9 mouse cellular contexts compared by ENCODE assay signal in genomic region chr8:83693609-83694236, GRCm38 (mm10). TPM values are rescaled to one million over a fixed set of nuclear protein-coding genes. Genes with fewer than 3 reads are reported as not detected.
DNase-seq lines count a peak whose midpoint lies in the region; TF ChIP-seq lines count a peak whose summit lies in the region.
"Had no signal": no experiment of that assay in that cellular context is flagged by ENCODE, and none has a peak within 500 bp of the region (broad histone marks: within the 10 kb centered on the region; RNA-seq: fewer than 3 reads in every experiment).

No protein-coding gene starts in this region.

- no peaks in the 10 kb centered on the region for H3K27me3 ChIP-seq in thymus, adult 2 months (ENCODE audit: control insufficient read depth, insufficient read depth, low read length)
- H3K27me3 ChIP-seq: hindbrain, embryonic 12.5 days had no signal

- DNase-seq in heart, adult 11 months = peak; percentile 96
- no peak for DNase-seq in heart, postnatal 25 days (ENCODE audit: low spot score)
- DNase-seq in thymus, adult 2 months = peak; percentile 58
- no peak for DNase-seq in thymus, adult 18-20 months
- DNase-seq in lung, postnatal 14 days = peak; percentile 23
- DNase-seq in thymus, postnatal 4 days = peak; percentile 62
- DNase-seq in urinary bladder, postnatal 36 days (ENCODE audit: low spot score in 2 of 2) = no peak
- no peak for DNase-seq in gastrocnemius, adult 8-10 months (ENCODE audit: low spot score in 2 of 2)

- 0 out of 2 replicates have a peak overlapping the region, but pooled peaks have one; percentile 25 for H3K27ac ChIP-seq in thymus, adult 2 months (ENCODE audit: control insufficient read depth, insufficient read depth, low read length)
- H3K27ac ChIP-seq: hindbrain, embryonic 12.5 days had no signal

- peaks cover 44% of the 10 kb centered on the region for H3K4me1 ChIP-seq in thymus, adult 2 months (replicated peaks; ENCODE audit: control insufficient read depth, insufficient read depth, low read length)

- peak overlapping the region; percentile 27 for H3K4me3 ChIP-seq in thymus, adult 2 months (ENCODE audit: control insufficient read depth, insufficient read depth, low read length)
- H3K4me3 ChIP-seq: hindbrain, embryonic 12.5 days had no signal

- 38% methylated on average over 10 of the region's 10 CpGs for WGBS in thymus, adult 2 months

- no peak for TF ChIP-seq POLR2A in thymus, adult 2 months (IDR thresholded peaks at IDR 0.05; ENCODE audit: control insufficient read depth, extremely low read depth, insufficient read depth, low read length, poor library complexity)

- 0 out of 2 replicates have a peak, but pooled peaks have one; percentile 22 for TF ChIP-seq CTCF in thymus, adult 2 months (IDR thresholded peaks at IDR 0.05; ENCODE audit: borderline replicate concordance, control insufficient read depth, extremely low read depth, insufficient read depth, low read length, poor library complexity)

- H3K36me3 ChIP-seq in thymus, adult 2 months (ENCODE audit: control insufficient read depth, insufficient read depth, low read length) = peaks cover 39% of the 10 kb centered on the region

- intact Hi-C loops in heart, postnatal 25 days (cut with DNase I) = no loop called here

RNA-seq across cellular contexts. Expression of gene Pkn1, which starts 5.3 kb away (rescaled TPM):
- 10 to 100 TPM; 58.6 to 58.8 TPM for total RNA-seq in heart, postnatal 25 days (2021)
- polyA plus RNA-seq in thymus, adult 2 months (2012; rRNA removed) = 321 and 324 TPM in 2 replicates
- 10 to 100 TPM; 23.2 to 24.1 (median 23.6) TPM for total RNA-seq in gastrocnemius, adult 8-10 months (2022)

RNA-seq across cellular contexts. Expression of gene Ddx39, which starts 21.3 kb away (rescaled TPM):
- total RNA-seq in heart, postnatal 25 days (2021) = 10 to 100 TPM; 20.0 to 21.6 TPM
- polyA plus RNA-seq in thymus, adult 2 months (2012; rRNA removed) = 157 and 171 TPM in 2 replicates
- 10 to 100 TPM; 10.6 to 12.0 (median 11.7) TPM for total RNA-seq in gastrocnemius, adult 8-10 months (2022)

RNA-seq across cellular contexts. Expression of gene Ptger1, which starts 27.2 kb away (rescaled TPM):
- total RNA-seq in heart, postnatal 25 days (2021) = under 1 TPM; 0.25 to 0.34 TPM
- polyA plus RNA-seq in thymus, adult 2 months (2012; rRNA removed) = 0.50 and 0.61 TPM in 2 replicates
- total RNA-seq in gastrocnemius, adult 8-10 months (2022) = under 1 TPM in 2 of 4 experiments, not detected in 2; 0.15 to 0.16 TPM

RNA-seq across cellular contexts. Expression of gene Gipc1, which starts 41.2 kb away (rescaled TPM):
- 10 to 100 TPM; 27.3 to 29.9 TPM for total RNA-seq in heart, postnatal 25 days (2021)
- 50.2 and 58.6 TPM in 2 replicates for polyA plus RNA-seq in thymus, adult 2 months (2012; rRNA removed)
- 10 to 100 TPM; 14.5 to 18.1 (median 17.6) TPM for total RNA-seq in gastrocnemius, adult 8-10 months (2022)

RNA-seq across cellular contexts. Expression of gene Adgre5, which starts 47.4 kb away (rescaled TPM):
- total RNA-seq in heart, postnatal 25 days (2021) = 10 to 100 TPM; 39.4 to 56.9 TPM
- 190 and 193 TPM in 2 replicates for polyA plus RNA-seq in thymus, adult 2 months (2012; rRNA removed)
- total RNA-seq in gastrocnemius, adult 8-10 months (2022) = 10 to 100 TPM; 14.6 to 17.2 (median 15.6) TPM

Comparison
In these comparisons a context has a peak if more than half of its experiments do, and no peak if none do; other contexts are left out.
1. DNase-seq: peak in heart, adult 11 months (single experiment), thymus, adult 2 months (single experiment), lung, postnatal 14 days (single experiment) and thymus, postnatal 4 days (single experiment); none in heart, postnatal 25 days (single experiment), thymus, adult 18-20 months (0 of 2), urinary bladder, postnatal 36 days (0 of 2) and gastrocnemius, adult 8-10 months (0 of 2).